Mouse (Mus musculus) thymus, postnatal 10 days (tissue): ENCODE results near the gene Des.

Experiments
- DNase-seq, 2 experiments: peaks; one replicate each; pipeline ENCODE4 v3.0.0; 2021; ENCODE audit warnings: low spot score in 2 of 2

The Des gene

DNA sequence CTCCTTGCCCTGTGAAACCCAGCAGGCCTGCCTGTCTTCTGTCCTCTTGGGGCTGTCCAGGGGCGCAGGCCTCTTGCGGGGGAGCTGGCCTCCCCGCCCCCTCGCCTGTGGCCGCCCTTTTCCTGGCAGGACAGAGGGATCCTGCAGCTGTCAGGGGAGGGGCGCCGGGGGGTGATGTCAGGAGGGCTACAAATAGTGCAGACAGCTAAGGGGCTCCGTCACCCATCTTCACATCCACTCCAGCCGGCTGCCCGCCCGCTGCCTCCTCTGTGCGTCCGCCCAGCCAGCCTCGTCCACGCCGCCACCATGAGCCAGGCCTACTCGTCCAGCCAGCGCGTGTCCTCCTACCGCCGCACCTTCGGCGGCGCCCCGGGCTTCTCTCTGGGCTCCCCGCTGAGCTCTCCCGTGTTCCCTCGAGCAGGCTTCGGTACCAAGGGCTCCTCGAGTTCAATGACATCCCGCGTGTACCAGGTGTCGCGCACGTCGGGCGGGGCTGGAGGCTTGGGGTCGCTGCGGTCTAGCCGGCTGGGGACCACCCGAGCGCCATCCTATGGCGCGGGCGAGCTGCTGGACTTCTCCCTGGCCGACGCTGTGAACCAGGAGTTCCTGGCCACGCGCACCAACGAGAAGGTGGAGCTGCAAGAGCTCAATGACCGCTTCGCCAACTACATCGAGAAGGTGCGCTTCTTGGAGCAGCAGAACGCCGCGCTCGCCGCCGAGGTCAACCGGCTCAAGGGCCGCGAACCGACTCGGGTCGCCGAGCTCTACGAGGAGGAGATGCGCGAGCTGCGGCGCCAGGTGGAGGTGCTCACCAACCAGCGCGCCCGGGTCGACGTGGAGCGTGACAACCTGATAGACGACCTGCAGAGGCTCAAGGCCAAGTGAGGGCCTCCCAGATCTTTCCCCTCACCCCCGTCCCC lies at the start of gene Des:
Des (plus strand) TSS at position 218 of the 920 bp plus-strand sequence.
- DNase-seq = no peak

DNA sequence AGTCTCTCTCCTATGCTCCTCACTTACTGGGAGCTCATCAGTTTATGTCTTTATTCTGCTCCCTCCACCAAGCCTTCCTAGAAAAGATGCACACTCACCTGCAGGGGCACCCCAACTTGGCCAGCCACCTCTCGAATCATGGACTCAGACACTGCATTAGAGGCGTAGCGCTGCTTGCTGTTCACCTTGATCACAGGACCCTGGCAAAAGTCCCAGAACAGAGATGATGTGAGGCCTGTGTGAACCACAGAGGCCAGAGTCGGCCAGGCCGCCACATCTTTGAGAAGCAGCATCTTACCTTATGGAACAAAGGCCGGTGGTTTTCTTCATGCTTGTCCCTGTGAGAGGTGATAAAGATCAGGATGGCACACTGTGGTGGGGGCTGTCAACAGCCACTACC lies 48.4 kb upstream of the Des start:
- DNase-seq = no peak

DNA sequence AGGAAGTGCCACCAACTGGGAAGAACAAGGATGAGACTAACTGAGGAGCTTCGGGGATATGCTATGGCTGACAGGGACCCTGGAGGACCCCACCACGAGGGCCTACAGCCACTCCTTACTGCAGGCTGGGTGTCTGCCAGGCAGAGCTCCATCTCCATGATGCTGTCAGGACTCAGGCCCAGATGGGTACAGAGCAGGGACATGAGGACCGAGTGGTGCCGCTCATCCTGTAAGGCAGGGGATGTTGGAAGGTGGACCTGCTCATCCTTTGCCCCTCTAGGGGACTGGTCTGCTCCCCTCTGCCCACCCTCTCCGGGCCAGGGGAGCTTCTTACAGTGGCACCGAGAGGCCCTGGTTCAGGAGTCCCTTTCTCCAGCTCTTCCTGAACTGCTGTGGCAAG lies 45.1 kb upstream of the Des start:
- no peak for DNase-seq

DNA sequence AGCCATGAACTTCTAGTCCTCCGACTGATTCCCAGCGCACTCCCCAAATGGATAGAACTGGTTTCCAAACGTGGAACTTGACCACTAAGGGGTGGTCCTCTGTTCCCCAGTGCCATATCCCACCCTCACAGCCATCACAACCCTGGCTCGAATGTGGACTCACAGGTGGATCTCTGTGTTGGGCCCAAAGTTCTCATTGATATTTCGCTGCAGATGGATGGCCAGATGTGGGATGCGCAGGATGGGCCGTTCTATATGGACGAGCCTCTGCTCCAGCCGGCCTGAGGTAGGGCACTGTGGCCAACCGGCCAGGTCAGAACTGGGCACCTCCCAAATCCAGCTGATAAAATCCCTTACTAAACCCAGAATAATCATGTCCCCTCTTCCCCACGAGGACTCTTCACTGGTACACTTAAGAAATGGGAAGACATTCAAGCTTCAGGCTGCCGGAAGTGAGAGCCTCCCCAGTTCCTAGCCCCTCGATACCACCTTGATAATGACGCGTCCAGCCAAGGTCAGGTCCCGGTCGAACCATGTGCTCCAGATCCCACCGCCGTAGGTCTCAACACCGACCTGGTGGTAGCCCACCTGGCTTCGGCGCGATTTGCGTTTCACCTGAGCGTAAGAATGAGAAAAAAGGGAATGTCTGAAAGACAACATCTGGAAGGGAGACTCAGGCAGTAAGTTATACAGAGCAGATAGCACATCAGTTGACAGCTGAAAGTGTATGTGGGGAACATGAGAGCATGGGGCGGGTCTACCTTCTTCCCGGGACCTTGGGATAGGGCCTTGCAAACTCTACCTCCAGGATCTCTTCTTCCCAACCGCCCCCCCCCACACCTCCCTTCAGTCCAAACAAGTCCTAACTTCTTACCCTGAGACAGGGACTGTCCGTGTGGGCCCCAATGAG lies 44.4 kb upstream of the Des start:
- peak; percentile 11 to 29 for DNase-seq

DNA sequence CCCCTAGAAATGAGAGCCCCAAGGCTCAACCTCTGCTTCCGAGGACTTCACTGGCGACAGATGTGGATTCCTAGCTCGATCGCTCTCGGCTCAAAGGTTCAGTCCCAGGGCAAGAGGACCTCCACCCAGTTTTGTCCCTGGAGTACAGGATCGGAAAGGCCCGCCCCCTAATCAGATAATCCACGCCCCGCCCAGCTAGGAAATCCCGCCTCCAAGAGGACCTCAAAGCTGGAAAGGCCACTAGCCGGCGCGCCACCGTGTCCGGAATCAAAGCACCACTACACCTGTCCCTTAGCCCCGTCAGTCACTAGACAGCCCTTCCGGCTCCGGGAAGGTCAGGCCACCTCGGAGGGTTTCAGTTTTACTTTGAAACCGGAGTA lies 43.3 kb upstream of the Des start:
- DNase-seq = no peak

DNA sequence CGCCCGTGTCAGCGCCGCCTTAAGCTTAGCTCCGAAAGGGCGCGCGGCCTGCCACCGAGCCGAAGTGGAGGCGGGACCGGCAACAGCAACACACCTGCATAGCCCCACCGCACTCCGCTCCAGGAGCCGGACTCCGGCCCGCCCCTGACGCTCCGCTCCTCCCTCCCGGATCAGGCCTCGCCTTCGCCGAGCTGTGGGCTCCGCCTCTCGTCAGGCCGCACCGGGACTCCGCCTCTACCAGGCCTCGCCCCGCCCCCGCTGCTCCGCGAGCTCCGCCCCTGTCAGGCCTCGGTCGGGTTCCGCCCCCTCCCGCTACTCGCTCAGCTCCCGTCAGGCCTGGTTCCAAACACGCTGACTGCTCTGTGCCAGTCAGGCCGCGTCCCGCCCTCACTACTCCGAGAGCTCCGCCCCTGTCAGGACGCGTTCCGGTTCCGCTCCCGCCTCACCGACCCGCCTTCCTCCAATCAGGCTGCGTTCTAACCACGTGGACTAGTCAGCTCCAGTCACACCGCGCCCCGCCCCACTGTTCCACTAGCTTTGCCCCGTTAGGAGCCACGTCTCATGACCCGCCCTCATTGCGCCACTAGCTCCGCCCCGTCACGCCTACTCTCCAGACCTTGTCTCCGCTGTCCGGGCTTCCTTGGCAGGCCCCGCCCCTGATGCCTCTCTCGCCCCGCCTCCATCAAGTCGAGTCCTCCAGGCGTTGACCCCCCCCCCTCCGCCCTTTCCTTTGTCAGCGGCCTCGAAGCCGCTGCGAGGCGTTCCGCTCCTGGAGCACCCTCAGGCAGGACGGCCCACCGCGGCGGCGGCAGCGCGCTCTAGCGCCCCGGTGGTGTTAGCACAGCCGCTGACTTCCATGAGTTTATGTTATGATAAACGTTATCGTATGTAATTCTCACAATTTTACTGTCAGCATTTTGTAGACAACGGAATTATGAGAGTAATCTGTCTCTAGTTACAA lies 42.6 kb upstream of the Des start, which contains the start of gene Dnpep:
Dnpep (minus strand) TSS at position 750 of the 961 bp plus-strand sequence.
- DNase-seq = peak; percentile 100

DNA sequence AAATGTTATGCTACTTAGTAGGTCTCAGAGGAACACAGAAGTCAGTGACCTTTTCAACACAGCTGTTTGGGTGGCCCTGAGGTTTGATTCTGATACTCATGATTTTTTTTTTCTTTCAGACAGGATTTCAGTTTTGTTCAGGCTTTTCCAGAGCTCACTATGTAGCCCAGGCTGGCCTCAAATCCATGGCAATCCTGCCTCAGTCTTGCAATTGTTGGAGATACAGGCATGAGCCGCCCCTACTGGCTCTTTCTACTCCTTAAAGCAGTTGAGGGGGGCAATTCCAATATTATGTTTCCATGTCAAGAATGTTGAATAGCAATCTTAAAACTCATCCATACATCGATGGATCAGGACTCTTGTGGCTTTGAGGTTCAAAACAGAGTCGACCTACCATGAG lies 41.8 kb upstream of the Des start:
- peak in 1 of 2 experiments; percentile 14 for DNase-seq

DNA sequence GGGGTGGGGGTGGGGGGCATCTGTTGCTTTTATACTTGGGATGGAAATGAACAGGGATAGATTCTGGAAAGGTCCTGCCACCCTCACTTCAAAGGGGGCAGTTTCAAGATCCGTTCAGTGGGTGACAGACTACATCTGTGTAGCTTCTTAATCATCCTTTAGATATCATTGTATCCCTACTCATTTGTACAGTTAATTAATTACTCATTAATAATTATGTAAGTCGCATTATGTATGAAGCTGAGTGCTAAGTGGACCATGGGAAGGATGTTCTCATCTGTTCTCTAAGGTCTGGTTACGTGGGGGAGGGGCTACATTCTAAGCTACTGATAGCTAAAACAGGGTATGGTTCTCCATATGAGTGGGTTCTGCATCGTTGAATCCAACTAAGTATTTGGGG lies 41.4 kb upstream of the Des start:
- no peak for DNase-seq

DNA sequence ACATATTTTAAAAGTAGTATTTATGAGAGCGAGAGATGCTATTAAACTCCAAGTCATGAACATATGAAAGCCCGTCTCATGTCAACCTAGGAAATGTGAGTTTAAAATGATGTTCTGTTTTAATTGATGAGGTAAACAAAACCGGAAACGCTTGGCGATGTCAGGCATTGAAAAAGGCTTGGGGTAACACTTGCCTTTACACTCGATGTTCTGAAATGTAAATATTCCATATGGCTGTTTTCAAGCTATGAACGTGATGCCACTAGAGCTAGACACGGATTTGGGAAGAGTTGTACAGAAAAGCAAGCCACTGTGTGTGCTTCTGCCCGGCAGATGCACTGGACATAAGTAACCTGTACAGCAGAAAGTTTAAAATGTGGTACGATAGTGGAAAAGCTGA lies 41.0 kb upstream of the Des start:
- no peak for DNase-seq

DNA sequence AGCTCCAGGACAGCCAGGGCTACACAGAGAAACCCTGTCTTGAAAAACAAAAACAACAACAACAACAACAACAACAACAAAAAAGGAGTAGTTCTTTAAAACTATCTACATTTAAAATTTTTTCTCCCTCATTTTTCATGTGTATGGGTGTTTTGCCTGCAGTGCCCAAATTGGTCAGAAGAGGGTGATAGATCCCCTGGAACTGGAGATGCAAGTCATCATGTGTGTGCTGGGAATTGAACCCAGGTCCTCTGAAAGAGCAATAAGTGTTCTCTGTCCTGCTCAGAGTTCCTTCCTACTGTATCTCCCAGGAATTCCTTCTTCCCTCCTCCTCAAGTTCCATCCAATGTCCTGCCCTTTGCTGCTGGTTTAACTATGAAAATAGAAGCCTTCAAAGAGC lies 32.7 kb upstream of the Des start:
- DNase-seq = no peak

DNA sequence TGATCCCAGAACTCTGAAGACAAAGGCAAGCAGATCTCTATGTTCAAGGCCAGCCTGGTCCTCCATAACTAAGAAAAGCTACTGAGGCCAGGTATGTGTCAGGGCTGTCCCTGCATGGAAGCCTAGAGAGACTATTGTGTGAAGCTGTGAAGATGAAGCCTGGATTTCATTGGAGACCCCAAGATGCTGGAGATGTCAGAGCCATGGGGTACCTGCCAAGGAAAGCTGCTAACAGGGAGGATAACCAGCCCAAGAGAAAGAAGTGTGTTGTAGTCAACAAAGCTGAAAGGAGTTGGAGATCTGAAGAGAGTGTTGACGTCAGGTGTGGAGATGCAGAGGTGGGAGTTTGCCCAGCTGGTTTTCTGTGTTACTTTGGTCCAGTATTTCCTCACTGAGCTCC lies 28.9 kb upstream of the Des start:
- DNase-seq = no peak

DNA sequence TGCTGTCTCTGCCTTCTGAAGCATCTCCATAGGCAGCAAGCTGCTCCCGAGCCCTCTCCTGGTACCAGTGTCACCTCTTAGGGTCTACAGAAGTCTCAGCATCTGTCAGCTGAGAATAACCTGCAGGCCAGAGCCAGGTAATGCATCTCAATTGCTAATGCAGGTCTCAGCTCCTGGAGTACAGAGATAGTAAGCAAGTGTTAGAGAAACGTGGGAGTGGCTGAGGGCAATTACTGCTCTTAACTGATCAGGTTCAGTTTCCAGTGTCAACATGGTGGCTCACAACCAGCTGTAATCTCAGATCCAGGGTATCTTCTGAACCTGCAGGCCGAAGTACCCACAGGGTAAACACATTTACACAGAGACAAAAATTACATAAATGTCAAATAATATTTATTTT lies 23.7 kb upstream of the Des start:
- no peak for DNase-seq

DNA sequence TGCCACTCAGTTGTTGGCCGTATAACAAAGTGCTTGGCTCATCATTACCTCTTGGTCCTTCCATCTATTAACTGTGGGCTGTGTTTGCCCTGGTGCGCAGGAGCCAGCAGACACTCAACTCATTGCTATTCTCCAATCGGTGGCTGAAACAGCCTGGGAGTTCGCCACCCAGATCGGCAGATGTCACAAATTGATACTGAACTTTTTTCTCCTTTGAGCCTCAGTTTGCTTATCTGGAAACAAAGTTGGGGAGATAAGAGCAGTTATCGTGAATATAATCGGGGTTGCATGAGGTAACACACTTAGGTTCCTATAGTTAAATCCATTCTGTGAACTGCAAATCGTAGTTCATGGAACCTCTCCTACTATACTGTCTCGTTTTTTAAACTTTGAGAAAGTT lies 23.0 kb upstream of the Des start:
- no peak for DNase-seq

DNA sequence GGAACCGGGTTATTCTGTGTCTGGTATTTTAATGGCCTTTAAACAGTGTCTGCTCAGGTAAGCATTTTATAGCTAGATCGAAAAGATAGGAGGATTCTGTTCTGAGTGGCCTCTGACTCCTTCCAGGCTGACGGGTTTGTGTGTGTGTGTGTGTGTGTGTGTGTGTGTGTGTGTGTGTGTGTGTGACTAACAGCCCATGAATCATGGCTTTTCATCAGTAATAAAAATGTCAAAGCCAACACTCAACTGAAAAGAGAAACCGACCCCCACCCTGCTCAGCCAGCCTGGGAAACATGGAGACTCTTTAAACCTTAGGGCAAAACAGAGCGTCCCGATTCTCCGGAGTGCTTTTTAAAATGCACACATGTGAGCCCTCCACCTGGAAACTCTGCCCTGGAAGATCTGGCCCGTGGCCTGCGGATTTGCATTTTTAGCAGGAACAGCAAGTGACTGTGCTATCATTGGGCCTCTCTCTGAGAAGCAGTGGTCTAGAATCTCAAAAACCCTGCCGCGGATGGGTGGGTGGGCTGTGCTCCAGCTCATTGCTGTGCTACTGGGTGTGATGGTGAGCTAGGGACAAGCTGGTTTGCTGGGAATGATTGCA lies 21.9 kb upstream of the Des start:
- no peak for DNase-seq

DNA sequence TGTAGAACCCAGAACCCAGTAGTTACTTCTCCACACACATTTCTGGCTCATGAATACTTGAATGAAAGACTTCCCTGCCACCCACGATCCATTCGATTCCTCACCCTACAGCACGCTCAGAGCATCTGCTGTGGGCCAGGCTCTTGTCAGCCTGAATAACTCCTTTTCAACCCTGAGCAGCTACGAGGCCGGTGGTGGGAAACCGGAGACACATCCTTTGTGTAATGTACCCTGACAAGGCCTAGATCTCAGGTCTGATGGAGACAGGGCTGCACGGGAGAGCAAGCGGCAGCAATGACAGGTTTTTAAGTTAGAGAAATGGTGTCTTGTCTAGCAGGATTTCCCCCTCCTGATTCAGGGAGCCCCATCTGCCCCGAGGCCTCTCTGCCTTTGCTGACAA lies 20.8 kb upstream of the Des start:
- no peak for DNase-seq

DNA sequence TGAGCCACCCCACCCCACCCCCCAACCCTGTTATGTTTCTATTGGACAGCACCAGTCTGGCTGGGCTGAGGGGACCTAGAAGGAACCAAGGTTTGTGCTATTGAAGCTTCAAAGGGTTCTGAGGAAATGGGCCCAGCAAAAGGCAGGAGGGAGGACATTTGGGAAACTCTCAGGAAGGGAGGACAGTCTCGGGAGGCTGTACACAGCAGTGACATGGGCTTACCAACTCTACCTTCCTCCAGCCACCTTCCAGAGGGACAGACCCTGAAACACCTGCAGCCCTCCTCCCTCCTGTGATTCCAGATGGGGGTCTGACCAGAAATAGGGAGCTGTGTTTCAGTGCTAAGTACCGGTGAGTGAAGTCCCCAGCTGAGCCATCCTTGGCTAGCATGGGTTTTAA lies 19.6 kb upstream of the Des start:
- DNase-seq = no peak

DNA sequence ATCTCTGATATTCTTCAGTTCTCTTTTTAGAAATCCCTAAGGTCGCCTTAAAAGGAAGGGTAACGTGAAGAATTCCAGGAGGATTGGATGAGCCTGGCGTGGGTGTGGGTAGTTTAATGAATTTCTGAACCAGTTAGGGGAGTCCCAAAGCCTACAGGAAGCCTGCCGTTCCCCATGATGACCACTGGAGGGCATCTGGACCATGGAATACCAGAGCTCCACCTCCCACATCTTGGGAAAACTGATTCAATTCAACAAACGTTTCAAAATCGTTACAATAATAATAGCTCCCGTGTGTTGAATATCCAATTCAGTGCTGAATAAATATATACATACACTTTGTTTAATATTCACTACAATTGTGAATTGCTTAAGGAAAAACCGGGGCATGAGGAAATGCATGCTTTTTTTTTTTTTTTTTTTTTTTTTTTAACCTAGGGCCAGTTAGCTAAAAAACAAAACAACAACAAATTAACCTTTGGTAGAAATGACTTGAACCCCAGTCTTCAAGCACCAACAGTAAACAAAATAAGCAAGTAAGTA lies 17.2 kb upstream of the Des start:
- DNase-seq = peak in 1 of 2 experiments; percentile 25

DNA sequence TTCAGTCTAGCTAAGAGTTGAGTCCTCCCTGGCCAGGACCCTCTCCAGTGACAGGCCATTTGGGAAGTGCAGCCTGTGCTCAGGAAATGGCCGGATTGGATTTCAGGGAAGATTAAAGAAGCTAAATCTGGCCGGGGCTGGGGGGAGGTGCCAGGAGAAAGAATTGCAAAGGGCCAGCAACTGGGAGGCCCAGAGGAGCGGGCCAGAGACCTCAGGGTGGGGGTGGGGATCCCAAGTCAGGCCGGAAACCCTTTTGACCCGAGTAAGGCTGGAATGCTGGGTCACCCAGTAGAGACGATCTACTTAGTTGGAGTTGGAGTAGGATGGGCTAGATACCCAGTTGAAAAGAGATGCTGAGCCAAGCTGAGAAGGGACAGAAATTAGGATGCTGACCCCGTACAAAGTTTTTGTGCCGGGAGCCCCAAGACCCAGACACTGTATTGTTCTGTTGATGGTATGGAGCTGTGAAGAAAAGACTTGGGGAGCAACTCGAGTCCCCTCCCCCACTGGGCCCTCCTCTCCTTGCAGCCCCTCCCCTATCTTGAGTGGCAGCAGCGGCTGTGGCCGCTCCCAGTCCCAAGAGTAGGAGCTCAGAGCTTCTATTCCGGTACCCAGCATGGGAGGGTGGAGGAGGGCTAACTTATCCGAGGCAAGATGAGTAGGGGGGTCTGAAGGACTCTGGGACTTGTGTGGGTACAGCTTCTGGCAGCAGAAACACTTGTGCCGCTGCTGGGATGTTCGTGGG lies 15.7 kb upstream of the Des start:
- no peak for DNase-seq

DNA sequence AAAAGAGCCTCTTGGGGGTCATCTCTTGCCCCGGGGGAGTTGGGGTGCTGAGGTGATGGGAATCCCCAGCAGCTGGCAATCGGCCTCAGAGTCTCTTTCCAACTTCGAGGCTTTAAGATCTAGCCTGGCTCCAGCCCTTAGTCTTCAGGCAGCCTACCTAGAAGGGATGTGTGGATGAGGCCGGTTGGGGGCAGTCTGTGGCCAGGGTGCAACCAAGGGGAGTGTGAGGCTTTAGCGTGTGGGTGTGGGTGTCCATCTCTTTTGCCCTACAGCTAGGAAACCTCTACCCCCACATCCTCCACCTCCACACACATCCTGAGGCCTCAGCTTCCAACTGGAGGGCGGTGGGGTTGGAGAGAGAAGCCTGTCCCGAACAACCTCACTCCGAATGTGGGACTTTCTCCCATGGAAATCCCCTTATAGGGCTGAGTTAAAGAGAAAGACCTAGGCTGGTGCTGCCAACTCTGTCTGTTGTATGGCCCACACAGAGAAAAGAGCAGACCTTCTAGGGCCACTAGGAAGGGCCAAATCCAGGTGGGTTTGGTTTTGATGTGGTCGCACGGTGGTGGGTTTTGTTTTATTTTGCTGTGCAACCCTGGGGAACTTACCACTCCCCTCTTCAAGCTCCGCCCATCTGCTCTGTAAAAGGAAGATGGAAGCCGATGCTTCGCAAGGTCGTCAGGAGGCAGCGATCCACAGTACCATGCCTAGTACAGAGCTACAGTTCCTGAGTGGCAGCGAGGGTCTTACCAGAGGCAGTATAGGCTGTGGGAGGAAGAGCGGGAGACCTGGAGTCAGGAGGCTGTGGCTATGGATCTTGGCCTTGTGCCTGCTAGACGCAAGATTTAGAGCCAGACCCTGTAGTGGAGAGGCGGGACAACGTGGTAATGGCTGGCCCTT lies 14.8 kb upstream of the Des start:
- no peak for DNase-seq
